Mouse (Mus musculus) lung, postnatal 25 days (tissue): ENCODE measurements around the gene Iqck.

Experiments
- DNase-seq: peaks from one replicate; pipeline ENCODE4 v3.0.0; 2022; ENCODE audit warnings: low spot score

The Iqck gene

DNA sequence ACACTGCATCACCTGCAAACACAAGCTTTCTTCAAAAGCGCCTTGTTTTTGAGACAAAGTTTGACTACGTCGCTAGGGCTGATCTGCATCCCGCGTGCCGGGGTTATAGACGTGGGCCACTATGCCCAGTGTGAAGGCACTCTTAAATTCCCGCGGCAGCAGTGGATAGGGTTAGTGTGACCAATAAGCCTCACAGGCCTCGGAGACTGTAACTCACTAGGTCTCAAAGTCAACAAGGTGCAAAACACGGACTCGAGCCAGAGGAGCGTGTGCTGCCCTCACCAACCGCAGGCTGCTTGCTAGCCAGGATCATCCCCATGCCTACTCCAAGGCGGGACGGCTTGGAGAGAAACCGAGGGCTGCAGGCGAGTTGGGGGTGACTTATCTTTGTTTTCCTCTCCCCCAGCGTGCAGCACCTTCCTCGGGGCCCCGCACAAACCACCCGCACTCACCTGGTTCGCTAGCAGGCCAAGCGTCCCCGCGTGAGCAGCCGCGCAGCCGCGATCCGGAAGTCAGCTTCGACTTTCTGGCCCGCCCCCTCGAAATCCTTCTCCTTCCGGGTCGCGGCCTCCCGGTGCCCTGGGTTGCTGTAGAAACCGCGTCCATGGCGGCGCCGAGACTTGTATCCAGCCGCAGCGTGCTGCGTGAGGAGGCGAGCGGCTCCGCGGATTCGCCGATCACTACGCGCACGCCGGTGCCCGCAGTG, at the start of gene Iqck:
Gene Iqck (plus strand): TSS at position 582 of the 706 bp plus-strand sequence.
- DNase-seq = peak; percentile 91

DNA sequence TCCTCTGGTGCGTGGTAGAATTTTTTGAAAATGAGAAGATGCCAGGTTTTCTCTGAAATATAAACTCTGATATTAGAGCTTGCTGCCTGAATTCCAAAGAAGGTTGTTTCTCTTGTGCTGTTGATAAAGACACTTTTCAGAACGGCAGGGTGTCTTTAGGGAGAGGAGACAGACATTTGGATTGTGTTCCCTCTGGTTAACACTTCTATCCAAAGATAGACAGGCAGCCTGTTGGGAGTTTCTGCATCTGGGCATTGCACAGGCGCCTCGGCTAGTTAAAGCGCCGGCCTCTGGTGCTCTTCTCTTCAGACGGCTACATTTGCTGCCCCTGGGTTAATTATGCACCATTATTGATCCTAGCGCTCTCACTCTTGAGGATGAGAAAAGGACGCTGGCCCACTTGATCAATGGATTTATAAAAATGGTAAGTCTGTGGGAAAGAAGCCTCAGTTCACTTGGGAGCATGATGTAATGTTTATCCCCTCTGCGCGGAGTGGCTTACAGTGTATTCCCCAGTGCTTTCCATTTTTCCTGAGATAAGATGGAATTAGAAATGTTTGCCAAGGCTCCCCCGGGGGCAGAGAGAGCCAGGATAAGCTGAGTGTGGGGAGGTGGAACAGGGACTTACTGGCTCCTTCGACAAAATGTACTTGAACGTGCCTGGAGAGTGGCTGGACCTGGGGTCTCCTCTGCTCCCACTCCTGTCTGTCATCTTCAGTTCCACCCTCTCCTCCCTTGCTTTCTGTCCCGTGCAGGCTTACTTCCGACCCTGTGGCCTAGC, 48.7 kb upstream of the Iqck start:
- DNase-seq = no peak

GRCm38 (mm10) chr7:118807899-118808298, 47.7 kb upstream of the Iqck start:
- no peak for DNase-seq

DNA sequence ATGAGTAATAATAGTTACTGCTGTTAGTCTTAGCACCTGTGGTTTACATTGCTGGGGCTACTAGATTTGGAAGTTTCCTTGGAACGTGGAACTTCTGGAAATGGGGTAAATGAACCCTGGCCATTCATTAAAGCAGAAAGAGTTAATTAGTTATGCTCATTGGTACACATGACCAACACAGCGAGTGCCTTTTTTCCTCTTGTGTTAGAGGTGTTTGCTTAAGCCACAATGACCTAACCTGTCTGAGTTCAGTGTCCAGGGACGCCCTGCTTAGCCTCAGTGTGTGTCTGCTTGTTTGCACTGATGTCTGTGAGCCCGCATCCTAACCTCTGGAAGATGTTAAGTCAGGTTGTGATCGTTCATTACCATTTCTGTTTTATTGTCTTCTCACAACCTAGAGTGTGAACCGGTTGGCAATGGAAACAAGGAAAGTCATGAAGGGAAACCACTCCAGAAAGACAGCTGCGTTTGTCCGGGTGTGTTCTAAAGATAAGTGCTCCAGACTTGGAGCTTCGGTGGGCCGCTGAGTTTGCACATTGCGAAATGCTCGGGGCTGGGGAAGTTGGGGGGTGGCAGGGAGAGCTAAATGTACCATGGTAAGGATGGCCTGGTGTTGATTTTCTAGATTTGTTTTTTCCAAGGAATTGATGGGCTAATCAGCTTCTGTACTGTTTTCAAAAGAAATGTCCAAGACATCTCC, 44.0 kb upstream of the Iqck start:
- DNase-seq = no peak

- no peak for DNase-seq
Measured at GRCm38 (mm10) chr7:118813592-118813991, 42.0 kb upstream of the Iqck start.

DNA sequence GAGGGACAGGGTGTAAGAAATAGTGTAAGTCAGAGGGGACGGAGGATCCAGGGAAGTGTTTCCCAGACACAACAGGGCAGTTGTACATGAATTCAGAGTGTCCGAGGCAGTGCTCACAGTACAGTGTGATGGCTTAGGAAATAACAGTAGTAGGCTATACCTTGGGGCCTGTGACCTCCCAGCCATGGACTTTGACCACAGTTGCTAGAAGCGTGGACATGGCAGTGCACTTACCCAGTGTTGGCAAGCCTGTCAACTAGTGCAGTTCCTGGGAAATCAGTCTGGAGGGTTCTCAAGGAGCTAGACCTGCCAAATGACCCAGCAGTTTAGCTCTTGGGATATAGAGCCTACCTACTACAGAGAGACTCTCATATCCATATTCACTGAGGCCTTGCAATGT, 39.3 kb upstream of the Iqck start:
- DNase-seq = no peak

- no peak for DNase-seq
Measured at GRCm38 (mm10) chr7:118817741-118818140, 37.8 kb upstream of the Iqck start.

- DNase-seq = no peak
Measured at GRCm38 (mm10) chr7:118819666-118820065, 35.9 kb upstream of the Iqck start.

- peak; percentile 39 for DNase-seq
Measured at GRCm38 (mm10) chr7:118821356-118821755, 34.2 kb upstream of the Iqck start.

GRCm38 (mm10) chr7:118821887-118822556, 33.5 kb upstream of the Iqck start:
- DNase-seq = no peak

DNA sequence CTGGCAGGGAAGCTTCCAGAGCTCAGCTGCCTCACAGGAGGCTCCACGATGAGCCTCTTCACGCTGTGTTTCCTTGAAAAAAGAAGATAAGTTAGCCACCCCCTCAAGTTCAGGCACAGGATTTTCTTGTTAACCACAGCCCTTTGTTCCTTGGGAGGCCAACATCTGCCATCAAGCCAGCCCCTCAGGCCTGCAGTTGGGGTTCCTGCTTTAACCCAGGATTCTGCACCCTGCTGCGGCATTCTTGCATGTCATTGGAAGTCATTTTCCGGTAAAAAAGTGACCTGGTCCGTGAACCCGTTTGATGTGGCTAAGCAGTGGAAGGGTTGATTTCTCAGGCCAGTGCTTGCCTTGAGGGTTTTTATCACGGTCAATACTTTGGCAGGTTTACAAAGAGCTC, 31.1 kb upstream of the Iqck start:
- no peak for DNase-seq

DNA sequence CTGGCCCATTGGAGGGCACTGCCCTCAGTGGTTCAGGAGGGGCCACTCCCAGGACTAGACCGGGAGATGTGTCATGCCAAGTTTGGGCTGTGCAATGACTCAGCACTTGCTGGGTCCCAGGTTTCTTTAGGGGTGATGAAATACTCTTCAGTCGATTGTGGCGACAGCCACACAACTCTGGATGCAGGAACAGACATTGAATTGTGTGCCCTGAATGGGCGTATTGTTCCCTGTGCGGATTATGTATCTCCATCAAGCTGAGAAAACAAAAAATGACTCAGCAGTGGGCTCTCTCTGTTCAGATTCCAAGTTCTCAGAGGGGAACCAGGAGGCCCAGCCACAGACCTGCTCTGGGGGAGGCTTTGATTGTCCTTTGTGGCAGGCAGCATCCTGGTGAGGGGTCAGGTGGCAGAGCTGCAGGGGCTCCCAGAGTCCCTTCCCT, 27.6 kb upstream of the Iqck start:
- DNase-seq = peak; percentile 20

DNA sequence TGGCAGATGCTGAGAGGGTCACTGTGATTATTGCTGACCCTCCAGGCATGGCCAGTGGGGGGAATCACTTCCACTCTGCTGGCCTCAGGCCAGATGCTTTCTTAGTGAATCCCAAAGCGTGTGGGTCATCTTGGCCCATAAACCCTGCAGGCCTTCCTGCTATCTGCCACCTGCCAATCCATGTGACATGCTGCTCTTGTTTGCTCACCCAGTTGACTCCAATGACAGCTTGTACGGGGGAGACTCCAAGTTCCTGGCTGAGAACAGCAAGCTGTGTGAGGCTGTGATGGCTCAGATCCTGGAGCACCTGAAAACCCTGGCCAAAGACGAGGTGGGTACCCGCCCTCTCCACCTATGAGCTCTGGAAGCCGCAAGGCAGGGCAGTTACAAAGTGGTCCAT, 17.7 kb upstream of the Iqck start:
- no peak for DNase-seq

DNA sequence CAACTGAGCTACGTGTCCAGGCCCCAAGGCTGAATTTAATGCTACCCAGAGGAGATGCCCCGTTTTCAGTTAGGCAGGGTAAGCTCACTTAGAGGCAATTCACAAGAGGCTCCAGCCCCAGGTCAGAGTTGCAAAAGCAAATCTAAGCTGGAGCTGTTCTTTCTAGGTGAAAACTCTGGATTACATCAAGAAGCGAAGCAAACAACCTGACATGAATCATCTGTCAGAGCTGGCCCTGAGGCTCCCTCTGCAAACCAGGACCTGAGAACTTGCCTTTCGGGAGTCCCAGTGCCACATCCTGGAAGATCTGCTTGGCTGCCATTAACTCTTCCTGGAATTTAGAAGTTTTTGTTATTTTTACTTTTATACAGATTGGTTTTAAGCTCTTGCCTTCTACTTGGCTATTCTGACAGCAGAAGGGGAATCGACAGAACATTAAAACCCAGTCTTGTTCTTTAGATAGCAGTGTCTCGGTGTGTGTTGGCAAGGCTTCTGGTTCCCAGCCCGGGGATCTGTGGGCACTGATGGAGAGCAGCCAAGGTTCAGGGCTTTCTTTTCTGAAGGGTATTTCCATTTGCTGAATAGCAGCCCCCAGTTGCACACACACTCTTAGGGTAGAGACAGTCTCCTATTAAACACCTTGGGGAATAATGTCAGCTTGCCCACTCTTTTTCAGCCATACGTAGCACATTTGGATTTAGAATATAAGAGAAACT, 14.4 kb upstream of the Iqck start:
- DNase-seq = no peak

- no peak for DNase-seq
Measured at GRCm38 (mm10) chr7:118841796-118842195, 13.8 kb upstream of the Iqck start.

GRCm38 (mm10) chr7:118842938-118843337, 12.6 kb upstream of the Iqck start:
- DNase-seq = no peak

DNA sequence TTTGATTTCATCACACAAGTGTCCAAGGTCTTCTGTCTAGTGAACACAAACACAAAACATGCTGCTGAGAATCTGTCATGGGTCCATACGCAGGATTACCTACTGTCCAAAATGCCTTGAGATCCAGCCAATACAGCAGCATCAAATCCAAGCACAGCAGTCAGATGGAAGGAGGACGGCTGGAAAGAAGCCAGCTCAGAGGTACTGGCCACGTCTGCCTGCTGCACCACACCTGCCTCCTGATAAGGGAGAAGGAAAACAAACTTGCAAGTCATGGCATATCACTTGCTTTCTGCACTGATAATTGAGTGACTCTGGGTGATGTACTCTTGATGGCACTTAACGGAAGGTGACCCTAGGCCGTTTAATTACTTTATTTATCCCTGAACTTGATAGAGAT, 10.4 kb upstream of the Iqck start:
- no peak for DNase-seq

DNA sequence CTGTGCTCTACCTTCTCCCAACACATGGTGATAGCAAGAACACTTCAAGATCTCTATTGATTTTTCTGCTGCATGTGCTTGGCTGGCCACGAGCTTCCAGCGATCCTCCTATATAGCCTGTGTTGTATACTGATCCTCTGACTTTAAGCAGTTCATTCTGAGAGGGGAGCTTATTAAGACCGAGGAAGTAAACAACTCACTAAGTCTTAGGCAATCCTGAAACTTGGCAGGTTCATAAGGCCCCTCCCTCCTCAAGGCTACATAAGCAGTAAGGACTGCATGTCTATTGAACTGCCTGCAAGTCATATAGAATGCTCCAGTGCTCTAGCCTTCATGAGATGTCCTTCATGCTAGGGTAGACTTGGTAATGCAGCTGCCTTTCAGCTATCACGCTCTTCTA, 9.2 kb upstream of the Iqck start:
- peak; percentile 50 for DNase-seq

- peak; percentile 67 for DNase-seq
Measured at GRCm38 (mm10) chr7:118848796-118849195, 6.8 kb upstream of the Iqck start.

DNA sequence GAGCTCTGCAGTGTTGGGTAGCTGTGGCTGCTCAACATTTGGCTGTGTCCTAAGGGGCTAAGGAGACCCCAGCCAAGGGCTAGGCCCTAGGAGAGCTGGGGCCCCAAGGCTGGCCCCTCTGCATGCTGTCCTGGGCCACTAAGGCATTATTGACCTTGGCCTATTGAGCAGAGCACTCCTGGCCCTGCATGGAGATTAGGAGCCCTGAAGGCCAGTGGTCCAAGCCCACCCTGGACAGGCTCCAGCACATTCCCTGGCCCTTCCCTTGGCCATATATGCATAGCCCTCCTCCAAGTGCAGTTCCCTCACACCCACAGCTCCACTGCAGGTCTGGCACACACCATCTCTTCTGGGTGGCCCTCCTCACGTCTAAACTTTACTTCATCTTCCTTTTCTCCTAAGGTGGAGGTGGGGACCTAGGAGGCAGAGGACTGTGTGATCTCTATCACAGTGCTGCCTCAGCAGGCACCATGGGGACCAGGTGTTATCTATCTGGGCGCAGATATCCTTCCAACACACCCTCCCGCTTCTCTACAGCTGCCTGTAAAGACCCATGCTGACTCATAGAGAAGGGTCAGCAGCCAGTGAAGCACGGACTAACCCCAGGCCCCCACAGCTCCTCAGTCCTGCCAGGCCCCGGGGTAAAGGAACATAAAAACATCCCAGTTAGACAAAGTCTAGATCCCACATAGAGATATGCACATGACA, 5.9 kb upstream of the Iqck start:
- no peak for DNase-seq

- no peak for DNase-seq
Measured at GRCm38 (mm10) chr7:118850676-118851290, 4.8 kb upstream of the Iqck start.
